Mouse (Mus musculus) cerebellum, postnatal 4 days (tissue): ENCODE measurements at regions not wholly inside any gene's neighbourhood (a gene's known extent, or its start where the extent isn't known, plus 50 kb on each side); places are given as distances from the start of the nearest gene placed in this dataset.

Source experiments
- DNase-seq, 2 experiments: peaks; one replicate each; pipeline ENCODE4 v3.0.0; 2022; ENCODE audit warnings: low spot score in 2 of 2, mixed read lengths in 1 of 2

GRCm38 (mm10) chr13:44339061-44339741, 390.1 kb upstream of the Jarid2 start:
- no peak for DNase-seq

DNA sequence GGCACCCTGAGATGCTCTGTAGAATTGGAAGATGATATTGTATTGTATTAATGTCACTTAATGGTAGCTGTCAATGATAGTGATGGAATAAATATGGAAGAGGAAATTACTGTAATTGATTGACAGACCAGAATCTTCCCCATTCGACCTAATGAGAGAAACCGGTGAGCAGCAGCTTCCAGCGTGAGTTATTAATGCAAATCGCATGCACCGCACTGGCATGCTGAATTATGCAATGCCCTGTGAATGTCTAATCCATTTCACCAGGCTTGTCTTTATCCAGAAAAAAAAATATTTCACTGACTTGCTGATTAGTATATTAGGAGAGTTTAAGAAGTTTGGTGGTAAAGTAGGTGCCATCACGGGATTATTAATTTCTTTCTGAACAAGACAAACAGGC, 384.2 kb upstream of the Jarid2 start:
- DNase-seq: no peak

DNA sequence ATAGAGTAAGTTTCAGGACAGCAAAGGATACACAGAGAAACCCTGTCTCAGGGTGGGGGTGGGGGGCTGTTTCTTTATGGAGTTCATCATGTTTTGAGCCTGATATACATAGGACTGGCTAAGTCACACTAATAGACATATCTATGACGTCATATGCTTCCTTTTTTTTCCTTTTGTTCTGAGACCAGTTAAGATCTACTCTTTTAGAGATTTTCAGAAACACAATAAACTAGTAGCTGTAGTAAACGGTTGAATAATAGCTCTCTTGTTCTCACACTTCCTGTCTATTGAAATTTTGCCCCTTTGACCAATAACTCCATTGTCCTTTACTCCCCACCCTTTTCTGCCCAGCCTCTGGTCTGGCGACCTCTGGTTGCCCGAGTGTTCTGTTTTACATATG, 382.6 kb upstream of the Jarid2 start:
- no peak for DNase-seq

DNA sequence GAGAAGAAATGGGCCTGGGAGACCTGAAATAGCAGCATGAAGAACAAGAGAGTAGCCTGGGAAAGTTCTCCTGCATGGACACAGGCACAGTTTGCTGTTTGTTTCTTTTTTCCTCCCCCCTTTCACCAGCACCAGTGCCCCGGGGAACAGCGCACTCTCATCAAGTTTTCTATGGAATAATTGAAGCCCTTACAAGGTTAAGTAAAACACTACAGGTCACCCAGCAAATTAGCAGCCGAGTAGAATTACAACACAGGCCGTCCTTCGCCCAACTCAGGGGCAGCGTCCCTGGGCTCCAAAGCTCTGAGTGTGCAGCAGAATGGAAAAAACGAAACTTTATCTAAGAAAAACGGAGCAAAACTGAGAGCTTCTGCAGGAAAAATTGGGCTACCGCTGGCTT, 381.6 kb upstream of the Jarid2 start:
- no peak for DNase-seq

- peak in 1 of 2 experiments; percentile 38 for DNase-seq
Observed at GRCm38 (mm10) chr13:44353899-44354298, 375.4 kb upstream of the Jarid2 start.

DNA sequence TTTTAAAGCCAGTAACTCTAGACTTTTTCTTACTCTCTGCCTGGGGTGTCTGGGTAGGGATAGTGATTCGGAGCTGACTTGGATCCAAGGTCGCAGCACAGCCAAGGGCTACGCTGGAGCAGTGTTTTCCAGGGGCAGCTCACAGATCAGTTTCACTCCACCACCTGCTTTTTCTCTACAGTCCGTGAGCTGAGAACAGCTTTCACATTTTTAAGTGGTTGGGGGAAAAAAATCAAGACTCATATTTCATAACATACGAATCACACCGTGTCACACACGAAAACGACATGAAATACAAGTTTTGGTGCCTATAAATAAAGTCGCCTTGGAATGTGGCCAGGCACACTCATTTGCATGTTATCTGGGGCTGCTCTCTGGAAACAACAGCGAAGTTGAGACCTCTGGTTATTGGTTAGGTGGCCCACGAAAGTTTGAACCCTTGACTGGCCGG, 373.5 kb upstream of the Jarid2 start:
- DNase-seq: no peak

- no peak for DNase-seq
Observed at GRCm38 (mm10) chr13:44356981-44357380, 372.3 kb upstream of the Jarid2 start.

DNA sequence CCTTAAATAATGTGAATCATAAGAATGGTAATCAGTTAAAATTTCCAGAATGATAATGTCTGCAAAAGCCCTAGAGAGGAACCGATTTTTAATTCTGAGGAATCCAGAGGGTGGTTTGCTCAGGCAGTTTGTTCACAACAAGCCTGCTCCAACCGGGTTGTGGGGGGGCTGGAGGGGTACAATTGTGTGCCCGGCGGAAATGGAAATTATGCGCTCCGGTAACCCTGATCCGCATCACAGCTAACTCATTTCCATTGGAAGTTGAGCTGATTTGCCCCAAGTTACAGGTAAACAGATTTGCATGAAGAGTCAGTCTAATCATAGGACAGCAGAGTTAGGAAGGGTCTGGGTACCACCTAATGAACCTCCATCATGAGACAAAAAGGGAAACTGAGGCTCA, 369.9 kb upstream of the Jarid2 start:
- no peak for DNase-seq

DNA sequence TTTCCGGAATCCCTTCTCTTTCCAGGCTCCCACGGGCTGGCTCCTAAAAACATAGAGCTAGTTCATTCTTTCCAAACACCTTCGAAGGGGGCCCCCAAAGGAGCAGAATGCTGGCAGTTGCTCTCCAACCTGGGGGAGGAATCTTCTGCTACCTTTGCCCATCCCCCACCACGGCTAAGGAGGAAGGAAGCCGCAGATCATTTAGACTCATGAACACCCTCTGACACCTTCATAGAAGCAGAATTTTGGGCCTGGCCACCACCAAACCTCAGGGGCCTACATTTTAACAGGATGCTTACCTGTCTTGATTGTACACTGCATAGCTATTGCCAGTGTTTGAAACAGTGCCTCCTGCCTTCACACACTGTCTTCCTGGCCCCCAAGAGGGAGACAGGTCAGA, 369.3 kb upstream of the Jarid2 start:
- no peak for DNase-seq

GRCm38 (mm10) chr13:44360725-44361290, 368.5 kb upstream of the Jarid2 start:
- DNase-seq: no peak

DNA sequence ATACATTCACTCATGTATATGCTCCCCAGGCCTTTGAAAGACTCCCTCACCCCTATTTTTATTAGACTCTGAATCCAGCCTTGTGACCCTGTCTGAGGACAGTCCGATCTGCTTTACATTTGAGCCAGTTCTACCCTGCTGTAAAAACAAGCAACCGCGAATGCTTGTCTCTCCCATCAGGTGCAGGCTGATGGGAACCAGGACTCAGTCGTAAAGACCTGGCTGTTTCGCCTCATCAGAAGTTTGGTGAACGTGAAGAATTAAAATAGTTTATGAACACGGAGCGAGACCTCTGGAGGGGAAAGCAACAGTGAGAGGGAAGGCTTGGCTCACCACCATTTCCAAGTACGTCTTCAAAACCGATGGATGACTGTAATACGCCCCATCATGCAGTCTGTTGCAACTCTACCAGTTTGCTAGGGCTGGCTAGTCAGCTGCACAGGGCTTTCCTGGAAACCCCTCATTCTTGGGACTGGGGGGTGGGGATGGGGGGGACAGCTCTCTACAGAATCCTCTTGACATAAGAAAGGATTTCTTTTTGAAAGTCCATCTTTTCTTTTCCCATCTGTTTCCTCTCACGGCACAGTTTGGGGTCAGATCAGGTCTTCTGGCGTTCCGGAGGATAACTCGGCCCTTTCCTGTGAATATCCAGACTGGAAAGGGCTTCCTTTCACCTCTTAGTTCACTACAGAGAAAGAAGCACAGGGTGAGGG, 366.8 kb upstream of the Jarid2 start:
- DNase-seq: no peak

DNA sequence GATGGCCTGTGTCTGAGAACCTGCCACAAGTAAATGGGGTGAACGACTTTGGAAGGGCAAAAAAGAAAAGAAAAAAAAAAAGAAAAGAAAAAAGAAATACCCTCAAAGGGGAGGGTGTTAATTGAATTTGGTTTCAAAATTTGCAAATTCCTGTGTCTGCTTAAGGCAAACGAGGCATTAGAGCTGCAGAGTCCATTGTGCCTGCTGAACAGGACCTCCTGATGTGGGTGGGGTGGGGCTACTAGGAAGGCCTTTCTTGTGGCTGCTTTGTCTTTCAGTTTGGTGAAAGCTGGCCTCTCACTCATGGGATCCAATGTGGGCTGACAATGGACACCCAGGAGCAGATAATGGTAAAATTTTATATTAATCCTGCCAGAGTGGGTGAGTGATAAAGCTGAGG, 366.3 kb upstream of the Jarid2 start:
- no peak for DNase-seq

DNA sequence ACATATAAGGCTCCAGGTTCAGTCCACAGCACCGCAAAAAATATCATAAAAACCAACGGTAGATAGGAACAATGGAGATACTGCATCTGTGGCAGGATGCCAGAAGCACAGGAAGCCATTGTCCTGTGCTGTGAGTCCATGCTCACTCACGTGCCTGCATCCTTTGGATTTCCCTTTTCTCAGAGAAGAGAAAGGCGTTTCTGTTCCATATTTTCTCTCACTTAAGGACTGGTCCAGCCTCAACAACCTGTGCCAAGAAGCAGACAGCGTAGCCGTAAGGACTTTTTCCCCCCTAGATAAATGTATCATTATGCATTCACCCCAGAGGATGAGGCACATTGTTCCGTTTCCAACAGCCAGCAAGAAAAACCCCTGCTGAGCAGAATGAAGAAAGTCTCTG, 360.0 kb upstream of the Jarid2 start:
- DNase-seq: no peak

GRCm38 (mm10) chr13:44372361-44372877, 356.9 kb upstream of the Jarid2 start:
- DNase-seq: no peak

DNA sequence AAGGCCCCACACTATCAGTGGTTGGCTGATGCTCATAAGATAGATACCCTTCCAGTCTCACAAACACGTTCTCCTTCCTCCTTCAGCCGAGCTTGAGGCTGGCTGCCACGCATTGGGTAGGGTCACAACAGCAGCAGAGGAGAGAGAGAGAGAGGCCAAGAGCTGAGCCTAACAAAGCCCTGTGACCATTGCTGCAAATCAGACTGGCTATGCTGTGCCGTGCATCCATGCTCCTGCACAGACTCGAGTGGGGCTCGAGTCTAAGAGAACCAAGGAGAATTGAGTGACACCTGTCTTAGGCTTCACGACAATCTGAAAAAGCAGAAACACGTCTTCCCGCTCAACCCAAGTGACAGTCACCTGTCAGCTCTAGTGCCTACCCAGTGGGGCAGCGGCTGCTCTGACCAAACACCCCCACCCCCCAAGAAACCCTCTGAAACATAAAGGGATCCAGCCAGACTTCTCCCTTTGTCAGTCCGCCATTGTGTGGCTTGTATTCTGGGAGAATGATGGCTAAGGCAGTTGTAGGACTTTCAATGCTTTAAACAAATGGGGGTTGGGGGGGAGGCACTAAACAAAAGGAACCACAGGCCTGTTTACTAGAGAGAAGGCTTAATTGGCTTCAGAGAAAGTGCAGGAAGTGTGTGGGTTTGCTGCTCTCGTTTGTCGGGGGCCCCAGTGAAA, 353.7 kb upstream of the Jarid2 start:
- DNase-seq: no peak

DNA sequence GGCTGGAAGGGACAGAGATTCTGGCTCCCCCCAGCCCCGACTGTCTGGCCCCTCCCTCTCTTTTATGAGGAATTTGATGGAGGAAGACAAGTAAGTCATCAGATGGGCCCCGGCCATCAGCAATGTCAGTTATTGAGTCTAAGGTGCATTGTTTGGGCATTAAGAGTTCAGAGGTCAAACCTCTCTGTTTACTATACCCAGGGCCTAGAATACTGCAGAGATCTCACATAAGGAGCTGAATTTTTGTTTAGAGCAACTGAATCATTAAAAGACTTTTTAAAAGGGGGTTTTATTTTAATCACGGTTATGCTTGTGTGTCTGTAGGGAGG, 353.1 kb upstream of the Jarid2 start:
- no peak for DNase-seq

DNA sequence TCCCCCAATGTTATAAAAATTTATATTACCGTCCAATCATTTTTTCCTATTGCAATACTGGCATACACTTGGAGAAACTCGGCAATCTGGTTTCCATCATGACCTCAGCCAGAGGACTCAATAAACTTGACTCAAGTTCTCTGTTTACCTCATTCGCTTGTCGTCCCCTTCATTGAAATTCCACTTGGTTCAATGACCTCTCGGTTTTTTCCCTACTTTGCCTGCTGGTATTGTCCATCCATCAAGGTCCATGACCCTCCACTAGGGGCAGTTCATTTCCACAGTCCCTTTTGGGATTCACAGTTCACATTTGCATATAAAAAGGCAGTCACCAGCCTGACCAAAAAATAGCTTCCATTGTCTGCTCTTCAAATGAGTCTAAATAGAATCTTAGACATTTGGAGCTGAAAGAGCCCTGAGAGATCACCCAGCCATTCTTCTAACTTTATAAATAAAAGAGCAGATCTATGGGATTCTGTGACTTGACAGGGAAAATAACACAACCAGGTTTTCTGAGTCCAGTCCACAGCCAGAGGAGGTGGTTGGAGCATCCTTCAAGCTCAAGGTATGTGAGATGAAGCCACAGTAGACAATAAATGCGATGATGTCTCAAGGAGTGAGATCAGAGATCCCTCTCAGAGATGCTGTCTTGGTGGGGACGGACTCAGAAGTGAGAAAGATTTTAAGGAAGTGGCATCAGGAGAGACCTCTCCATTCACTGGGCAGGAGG, 347.4 kb upstream of the Jarid2 start:
- DNase-seq: no peak

DNA sequence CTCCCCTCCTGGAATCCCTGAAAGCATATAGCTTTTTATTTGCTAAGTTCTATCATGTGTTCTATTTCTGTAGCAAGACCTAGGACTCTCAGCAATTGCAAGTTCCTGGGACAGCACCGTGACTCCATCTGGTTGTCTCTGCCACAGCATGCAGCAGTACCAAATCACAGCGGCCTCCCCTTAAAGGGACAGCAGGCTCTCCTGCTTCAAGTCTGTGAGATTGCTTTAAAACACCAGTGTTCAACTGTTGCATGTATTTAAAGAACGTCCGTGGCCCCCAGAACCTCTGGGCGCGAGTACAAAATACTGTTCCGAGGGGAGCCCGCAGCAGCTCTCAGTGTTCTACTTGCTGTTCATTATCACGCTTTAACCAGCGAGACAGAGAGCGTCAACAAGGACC, 346.0 kb upstream of the Jarid2 start:
- DNase-seq: no peak

DNA sequence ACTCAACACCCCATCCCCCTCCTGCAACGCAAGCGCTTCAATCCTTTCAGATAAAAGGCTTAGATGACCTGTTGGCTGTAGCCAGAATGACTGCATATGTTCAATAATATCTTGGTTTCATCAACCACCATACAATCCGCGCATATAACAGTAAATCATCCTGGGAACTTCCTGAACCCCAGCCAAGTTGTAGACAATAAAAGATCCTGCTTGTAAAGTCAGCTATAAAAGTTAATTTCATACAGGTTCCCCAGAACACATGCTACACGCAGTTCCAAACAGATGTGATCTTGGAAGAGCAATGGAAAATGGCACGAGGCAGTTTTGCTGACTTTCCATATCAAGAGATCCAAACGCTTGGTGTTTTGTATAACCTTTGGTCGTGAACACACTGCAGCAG, 342.5 kb upstream of the Jarid2 start:
- DNase-seq: no peak

- DNase-seq: no peak
Observed at GRCm38 (mm10) chr13:44389696-44390095, 339.6 kb upstream of the Jarid2 start.

DNA sequence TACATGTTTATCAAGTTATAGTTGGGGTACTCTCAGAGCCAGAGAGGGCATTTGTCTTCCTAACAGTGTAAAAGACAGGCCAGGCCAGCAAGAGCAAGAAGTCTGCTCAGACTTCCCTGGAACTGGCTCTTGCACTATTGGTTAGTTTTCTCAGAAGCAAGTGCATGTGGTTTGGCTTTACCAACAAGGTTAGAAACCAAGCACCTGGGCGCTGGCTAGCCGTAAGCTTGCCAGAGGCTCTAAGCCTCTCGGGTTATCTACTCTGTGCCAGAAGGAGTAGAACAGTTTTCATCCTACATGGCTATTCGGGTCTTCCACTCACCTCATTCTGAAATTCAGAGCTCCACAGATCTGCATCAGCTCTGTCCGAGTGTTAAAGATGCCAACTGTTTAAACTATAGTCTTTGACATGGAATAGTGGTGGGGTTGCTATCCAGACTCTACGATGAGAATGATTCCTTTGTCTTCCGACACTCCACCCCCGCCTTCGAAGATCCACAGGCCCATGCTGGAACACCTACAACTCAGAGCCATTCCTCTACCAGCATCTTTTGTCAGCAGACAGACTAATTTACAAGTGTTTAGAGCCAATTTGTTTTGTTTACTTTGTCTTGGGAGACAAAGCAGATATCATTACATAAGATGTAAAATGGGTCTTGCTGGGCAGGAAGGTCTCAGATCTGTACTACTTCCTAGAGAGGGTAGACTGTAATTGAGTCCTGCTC, 338.4 kb upstream of the Jarid2 start:
- no peak for DNase-seq
